Mouse (Mus musculus) hindbrain, embryonic 15.5 days (tissue): ENCODE measurements around the gene Irs4. TPM values are rescaled to one million over a fixed set of nuclear protein-coding genes. Genes with fewer than 3 reads are reported as not detected.

ENCODE experiments used
- ATAC-seq: fragments of 200-750 bp; cut with Nextera tagmentation; 2 replicates; pipeline ENCODE4 v1.8.0; 2017; ENCODE audit warnings: low read depth, moderate number of reproducible peaks, moderate TSS enrichment; ENCODE audit not compliant: low FRiP score
- H3K27ac ChIP-seq: fragments of 300-500 bp; sonication (generic); replicated peaks from 2 replicates; pipeline ENCODE4 v1.5.1; 2015; ENCODE audit warnings: mild to moderate bottlenecking, inconsistent platforms
- H3K27me3 ChIP-seq: fragments of 300-500 bp; sonication (generic); 2 replicates; pipeline ENCODE4 v1.6.1; 2015; ENCODE audit warnings: control low read depth, inconsistent platforms
- H3K36me3 ChIP-seq: fragments of 300-500 bp; sonication (generic); 2 replicates; pipeline ENCODE4 v1.6.1; 2015; ENCODE audit warnings: control low read depth, inconsistent platforms
- H3K4me1 ChIP-seq: fragments of 300-500 bp; sonication (generic); replicated peaks from 2 replicates; pipeline ENCODE4 v1.6.1; 2015; ENCODE audit warnings: control low read depth, inconsistent platforms
- H3K4me2 ChIP-seq: fragments of 300-500 bp; sonication (generic); 2 replicates; pipeline ENCODE4 v1.6.1; 2015; ENCODE audit warnings: moderate library complexity, mild to moderate bottlenecking, inconsistent platforms
- H3K4me3 ChIP-seq: fragments of 300-500 bp; sonication (generic); 2 replicates; pipeline ENCODE4 v1.5.1; 2015; ENCODE audit warnings: mild to moderate bottlenecking, inconsistent platforms
- H3K9ac ChIP-seq: fragments of 300-500 bp; sonication (generic); 2 replicates; pipeline ENCODE4 v1.6.1; 2015; ENCODE audit warnings: inconsistent platforms
- H3K9me3 ChIP-seq: fragments of 300-500 bp; sonication (generic); 2 replicates; pipeline ENCODE4 v1.6.1; 2016; ENCODE audit warnings: control low read depth, inconsistent platforms
- WGBS: fragments of 180-500 bp; shearing (Covaris S2); methylation state at CpG from one replicate; pipeline ENCODE4 v1.1.7; 2015; 5-methylcytosine and 5-hydroxymethylcytosine counted together
- polyA plus RNA-seq: library from polyadenylated mRNA; unstranded; fragments of >200 nt; fragmentation: Nextera tagmentation; extraction: Ambion mirVana; gene quantifications from 2 replicates; pipeline ENCODE4 v1.2.1, GENCODE M21; 2015

Gene Irs4
- 1.7 and 1.9 TPM in 2 replicates for polyA plus RNA-seq

GRCm38 (mm10) chrX:141724937-141725918 is at the start of gene Irs4:
TSS of gene Irs4 (minus strand) at chrX:141725263.
- H3K9me3 ChIP-seq: no peaks in the 10 kb centered on the region
- H3K4me2 ChIP-seq: peak within 1 kb of the TSS; percentile 62
- no peaks in the 10 kb centered on the region for H3K36me3 ChIP-seq
- H3K4me1 ChIP-seq: peaks cover 18% of the 10 kb centered on the region
- peaks cover 53% of the 10 kb centered on the region for H3K27me3 ChIP-seq
- peak within 1 kb of the TSS; percentile 46 for H3K4me3 ChIP-seq
- H3K9ac ChIP-seq: peak within 1 kb of the TSS; percentile 13; the same call in 1 of the 2 replicates
- ATAC-seq: peak; percentile 83
- WGBS: 21% methylated on average over 51 of the region's 51 CpGs
- H3K27ac ChIP-seq: no peak within 1 kb of the TSS

DNA sequence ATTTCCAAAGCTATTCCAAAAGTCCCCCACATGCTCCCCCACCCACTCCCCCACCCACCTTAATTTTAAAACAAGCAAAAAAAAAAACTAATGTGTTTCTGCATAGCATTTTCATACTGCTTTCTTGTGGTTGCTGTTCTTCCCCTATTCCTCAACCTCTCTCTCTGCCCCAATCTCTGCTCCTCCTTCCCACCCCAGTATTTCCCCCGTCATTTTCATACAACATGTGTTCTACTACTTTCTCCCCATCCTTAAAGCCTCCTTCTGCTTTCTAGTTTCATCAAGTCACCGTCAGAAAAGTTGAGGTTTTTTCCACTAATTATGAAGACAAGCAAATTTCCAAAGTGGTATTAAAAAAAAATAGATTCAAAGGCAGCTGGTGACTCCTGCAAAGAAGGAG is 25.3 kb upstream of the Irs4 start:
- no peak overlapping the region for H3K27ac ChIP-seq
- H3K9ac ChIP-seq: no peak overlapping the region
- no peaks in the 10 kb centered on the region for H3K9me3 ChIP-seq
- no peak overlapping the region for H3K4me2 ChIP-seq
- WGBS: 78% methylated on average over 2 of the region's 2 CpGs
- H3K4me3 ChIP-seq: no peak overlapping the region
- H3K27me3 ChIP-seq: no peaks in the 10 kb centered on the region
- no peak for ATAC-seq
- H3K36me3 ChIP-seq: no peaks in the 10 kb centered on the region
- H3K4me1 ChIP-seq: no peaks in the 10 kb centered on the region

DNA sequence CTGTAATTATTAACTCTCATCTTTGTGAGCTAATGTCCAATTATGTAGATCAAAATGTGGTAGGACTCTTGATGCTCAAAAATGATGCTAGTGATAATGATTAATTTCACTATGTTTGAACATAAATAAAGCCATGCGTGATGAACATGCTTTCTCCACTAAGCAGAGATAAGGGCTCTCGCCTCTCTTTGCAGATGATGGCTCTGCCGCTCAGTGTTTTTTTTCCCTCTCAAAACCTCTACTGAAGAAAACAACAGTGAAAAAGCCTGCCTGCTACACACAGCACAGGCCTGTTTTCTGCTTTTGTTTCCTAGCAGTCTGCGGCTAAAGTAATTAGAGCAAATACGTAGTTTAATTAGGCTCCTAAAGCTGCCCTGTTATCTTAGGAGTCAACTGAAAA is 4.5 kb upstream of the Irs4 start:
- no peak overlapping the region for H3K9ac ChIP-seq
- no peaks in the 10 kb centered on the region for H3K36me3 ChIP-seq
- no peak overlapping the region for H3K4me3 ChIP-seq
- no peak overlapping the region for H3K4me2 ChIP-seq
- no peaks in the 10 kb centered on the region for H3K9me3 ChIP-seq
- H3K4me1 ChIP-seq: peaks cover 8% of the 10 kb centered on the region; the same call in 1 of the 2 replicates
- 69% methylated on average over 5 of the region's 5 CpGs for WGBS
- H3K27ac ChIP-seq: no peak overlapping the region
- no peak for ATAC-seq
- H3K27me3 ChIP-seq: peaks cover 15% of the 10 kb centered on the region

GRCm38 (mm10) chrX:141724391-141724891 is 622 bp downstream of the Irs4 start:
- ATAC-seq: peak; percentile 47
- H3K4me1 ChIP-seq: peaks cover 18% of the 10 kb centered on the region
- H3K36me3 ChIP-seq: no peaks in the 10 kb centered on the region
- WGBS: 22% methylated on average over 52 of the region's 52 CpGs
- peak overlapping the region; percentile 46 for H3K4me3 ChIP-seq
- peaks cover 56% of the 10 kb centered on the region for H3K27me3 ChIP-seq
- no peak overlapping the region; the same call in 1 of the 2 replicates for H3K9ac ChIP-seq
- H3K9me3 ChIP-seq: no peaks in the 10 kb centered on the region
- no peak overlapping the region for H3K27ac ChIP-seq
- peak overlapping the region; percentile 62 for H3K4me2 ChIP-seq

DNA sequence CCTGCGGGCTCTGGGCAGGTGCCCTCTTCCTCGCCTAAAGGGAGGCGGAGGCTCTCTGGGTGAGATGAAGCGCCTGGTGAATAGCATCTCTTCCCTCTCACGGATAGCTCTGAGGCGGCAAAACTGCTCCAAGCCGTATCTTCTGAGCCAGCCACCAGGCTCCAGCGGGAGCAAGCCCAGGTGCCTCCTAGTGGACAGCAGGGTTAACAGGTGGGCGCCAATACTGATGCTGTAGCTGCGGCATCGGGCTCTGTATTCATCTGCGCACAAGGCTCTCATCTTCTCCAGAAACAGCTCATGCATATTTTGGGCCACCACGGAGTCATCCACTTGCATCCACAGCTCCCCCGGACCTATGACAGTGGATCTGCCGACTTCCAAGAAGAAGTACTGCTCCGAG is 1.1 kb downstream of the Irs4 start:
- 21% methylated on average over 16 of the region's 16 CpGs for WGBS
- no peaks in the 10 kb centered on the region for H3K36me3 ChIP-seq
- no peak overlapping the region; the same call in 1 of the 2 replicates for H3K9ac ChIP-seq
- no peaks in the 10 kb centered on the region for H3K9me3 ChIP-seq
- ATAC-seq: peak; percentile 68
- H3K4me3 ChIP-seq: peak overlapping the region; percentile 46
- peaks cover 18% of the 10 kb centered on the region for H3K4me1 ChIP-seq
- no peak overlapping the region for H3K27ac ChIP-seq
- peaks cover 56% of the 10 kb centered on the region for H3K27me3 ChIP-seq
- H3K4me2 ChIP-seq: peak overlapping the region; percentile 62

DNA sequence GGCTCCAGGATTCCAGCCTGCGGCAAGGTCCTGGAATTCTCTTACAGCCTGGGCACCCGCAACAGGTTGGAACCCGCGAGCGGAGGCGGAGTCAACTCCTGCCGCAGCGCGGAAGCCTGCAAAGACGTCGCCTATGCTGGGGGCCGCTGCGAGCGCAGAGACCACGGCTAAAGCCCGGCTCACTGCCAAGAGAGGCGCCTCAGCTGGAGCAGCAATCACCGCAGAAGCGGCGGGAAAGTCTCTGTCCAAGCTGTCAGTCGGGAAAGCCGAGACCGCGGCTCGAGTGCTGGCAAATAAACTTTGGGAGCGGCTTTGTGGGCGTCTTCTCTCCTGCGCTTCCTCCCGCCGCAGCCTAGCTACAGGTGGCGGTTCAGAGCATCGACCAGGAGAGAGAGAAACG is 3.3 kb downstream of the Irs4 start:
- no peak overlapping the region for H3K27ac ChIP-seq
- no peaks in the 10 kb centered on the region for H3K9me3 ChIP-seq
- peaks cover 18% of the 10 kb centered on the region for H3K4me1 ChIP-seq
- WGBS: 15% methylated on average over 33 of the region's 33 CpGs
- peak overlapping the region; percentile 80 for H3K4me2 ChIP-seq
- no peak overlapping the region for H3K9ac ChIP-seq
- no peak for ATAC-seq
- peak overlapping the region; percentile 41 for H3K4me3 ChIP-seq
- peaks cover 48% of the 10 kb centered on the region for H3K27me3 ChIP-seq
- no peaks in the 10 kb centered on the region for H3K36me3 ChIP-seq

Other genes starting within 250 kb of the Irs4 start
- gene Col4a5, start 249.9 kb downstream of the Irs4 start, polyA plus RNA-seq: 10.5 and 10.8 TPM in 2 replicates
- not detected in 2 replicates for gene Gm15294, start 150.0 kb upstream of the Irs4 start, polyA plus RNA-seq